Mouse (Mus musculus) liver, postnatal 0 days (tissue): ENCODE data around the gene Eif4g3.

Experiments used
- CTCF ChIP-seq: sonication (generic); IDR thresholded peaks from 2 replicates; pipeline ENCODE4 v1.5.1; 2016; ENCODE audit warnings: antibody characterized with exemption, low read depth
- EP300 ChIP-seq: IDR thresholded peaks from 2 replicates; pipeline ENCODE4 v1.6.1; 2016; ENCODE audit warnings: antibody characterized with exemption, low read depth, mild to moderate bottlenecking

DNA sequence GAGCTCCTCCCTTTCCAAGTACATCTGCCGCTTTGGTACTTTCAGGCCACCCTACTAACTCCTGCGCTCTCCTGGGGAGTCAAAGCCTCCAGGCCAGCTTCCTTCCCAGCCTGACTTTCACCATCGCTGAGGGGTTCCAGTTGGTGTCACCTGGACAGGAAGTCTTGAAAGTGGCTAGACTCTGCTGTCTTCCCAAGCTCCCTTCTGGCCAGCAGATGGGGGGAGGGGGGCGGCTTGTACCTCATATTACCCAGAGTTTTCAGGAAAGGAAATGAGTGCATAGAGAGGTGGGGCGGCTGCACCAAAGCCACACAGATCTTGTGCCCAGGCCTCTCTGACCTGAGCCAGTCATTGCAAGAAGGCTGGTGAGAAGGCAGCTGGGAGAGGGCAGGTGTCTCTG lies 259.4 kb downstream of the Eif4g3 start:
- no peak for TF ChIP-seq CTCF
- no peak for TF ChIP-seq EP300
